Comparison of ENCODE assay signal across 8 mouse cellular contexts in the genomic region with DNA sequence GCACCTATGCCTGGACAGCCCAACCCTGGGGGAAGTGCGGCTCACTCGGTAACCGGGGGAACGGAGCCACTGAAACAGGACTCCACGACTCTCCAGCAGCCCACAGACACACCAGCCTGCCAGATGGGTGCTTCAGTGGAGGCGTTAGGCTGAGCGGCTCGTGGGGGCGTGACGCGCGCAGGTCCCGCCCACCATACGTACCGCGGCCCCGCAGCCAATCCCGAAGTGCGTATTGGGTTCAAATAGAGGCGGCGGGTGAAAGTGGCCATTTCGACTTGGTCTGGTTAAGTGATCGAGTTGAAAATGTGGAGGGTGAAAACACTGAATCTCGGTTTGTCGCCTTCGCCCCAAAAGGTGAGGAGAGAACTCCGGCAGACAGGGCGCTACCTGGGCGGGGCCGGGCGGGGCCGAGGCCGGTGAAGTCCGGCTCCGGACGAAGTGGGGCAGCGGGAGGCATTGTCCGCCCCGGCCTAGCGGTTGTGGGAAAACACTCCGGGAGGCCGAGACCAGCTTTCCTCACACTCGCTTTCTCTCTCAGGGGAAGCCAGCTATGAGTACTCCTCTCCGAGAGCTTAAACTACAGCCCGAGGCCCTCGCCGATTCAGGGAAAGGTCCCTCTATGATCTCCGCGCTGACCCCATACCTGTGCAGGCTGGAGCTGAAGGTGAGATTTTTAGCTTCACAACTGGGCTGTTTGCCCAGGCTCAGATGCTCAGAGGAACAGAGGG. TPM values are rescaled to one million over a fixed set of nuclear protein-coding genes. Genes with fewer than 3 reads are reported as not detected.
DNase-seq lines count a peak whose midpoint lies in the region; ATAC-seq and TF ChIP-seq lines count a peak whose summit lies in the region.

A gene (plus strand): TSS at position 173 of the 728 bp plus-strand sequence.

- H3K4me1 ChIP-seq in bone marrow, adult 2 months (ENCODE audit: control insufficient read depth, insufficient read depth, low read length): no peaks in the 10 kb centered on the region; the same call in 1 of the 2 replicates
- peaks cover 15% of the 10 kb centered on the region for H3K4me1 ChIP-seq in embryonic facial prominence, embryonic 15.5 days
- peaks cover 6% of the 10 kb centered on the region; the same call in 1 of the 2 replicates for H3K4me1 ChIP-seq in limb, embryonic 14.5 days (ENCODE audit: control insufficient read depth, insufficient read depth, low read length)
- no peaks in the 10 kb centered on the region for H3K4me1 ChIP-seq in midbrain, postnatal 0 days (ENCODE audit: insufficient read depth, low read length)

- no peaks in the 10 kb centered on the region for H3K9me3 ChIP-seq in embryonic facial prominence, embryonic 15.5 days (replicated peaks)
- no peaks in the 10 kb centered on the region for H3K9me3 ChIP-seq in limb, embryonic 14.5 days (ENCODE audit: control insufficient read depth, low read length)
- no peaks in the 10 kb centered on the region for H3K9me3 ChIP-seq in midbrain, postnatal 0 days (ENCODE audit: low read length)

- peak within 1 kb of the TSS; percentile 53 for H3K9ac ChIP-seq in embryonic facial prominence, embryonic 15.5 days
- H3K9ac ChIP-seq in limb, embryonic 14.5 days (ENCODE audit: low read depth, low read length, severe bottlenecking): peak within 1 kb of the TSS; percentile 59
- H3K9ac ChIP-seq in midbrain, postnatal 0 days (replicated peaks; ENCODE audit: low read length, poor library complexity, severe bottlenecking): peak within 1 kb of the TSS; percentile 50

- peak within 1 kb of the TSS; percentile 52 for H3K27ac ChIP-seq in bone marrow, adult 2 months (ENCODE audit: control insufficient read depth, insufficient read depth, low read depth, low read length, poor library complexity)
- peak within 1 kb of the TSS; percentile 58; the same call in 1 of the 2 replicates for H3K27ac ChIP-seq in embryonic facial prominence, embryonic 15.5 days (replicated peaks)
- peak within 1 kb of the TSS; percentile 59; the same call in 1 of the 2 replicates for H3K27ac ChIP-seq in limb, embryonic 14.5 days (replicated peaks; ENCODE audit: low read depth, low read length)
- H3K27ac ChIP-seq in midbrain, postnatal 0 days (ENCODE audit: low read depth, low read length): no peak within 1 kb of the TSS

- H3K4me2 ChIP-seq in embryonic facial prominence, embryonic 15.5 days (replicated peaks): peak within 1 kb of the TSS; percentile 80
- peak within 1 kb of the TSS; percentile 85 for H3K4me2 ChIP-seq in limb, embryonic 14.5 days (replicated peaks; ENCODE audit: low read depth, low read length, severe bottlenecking)
- H3K4me2 ChIP-seq in midbrain, postnatal 0 days (ENCODE audit: low read depth, low read length, poor library complexity, severe bottlenecking): peak within 1 kb of the TSS; percentile 100

- DNase-seq in 416B (ENCODE audit: low read depth): peak; percentile 95
- DNase-seq in heart, adult 8-10 months (ENCODE audit: low spot score): peak; percentile 88
- peak; percentile 91 for DNase-seq in kidney, adult 9 months
- DNase-seq in limb, embryonic 14.5 days (ENCODE audit: low spot score): peak; percentile 93
- peak; percentile 93 for DNase-seq in midbrain, postnatal 0 days (ENCODE audit: low spot score)
- peak; percentile 83 to 86 for DNase-seq in spleen, postnatal 14 days (ENCODE audit: low spot score in 2 of 2)

- peak within 1 kb of the TSS; percentile 94 for H3K4me3 ChIP-seq in bone marrow, adult 2 months (replicated peaks; ENCODE audit: control insufficient read depth, low read depth, low read length)
- peak within 1 kb of the TSS; percentile 60 for H3K4me3 ChIP-seq in embryonic facial prominence, embryonic 15.5 days (replicated peaks)
- H3K4me3 ChIP-seq in limb, embryonic 14.5 days (replicated peaks; ENCODE audit: low read length): peak within 1 kb of the TSS; percentile 68
- peak within 1 kb of the TSS; percentile 57 for H3K4me3 ChIP-seq in midbrain, postnatal 0 days (ENCODE audit: low read depth, low read length)

- H3K36me3 ChIP-seq in embryonic facial prominence, embryonic 15.5 days: peaks cover 19% of the 10 kb centered on the region
- H3K36me3 ChIP-seq in limb, embryonic 14.5 days (ENCODE audit: control insufficient read depth, insufficient read depth, low read length): peaks cover 24% of the 10 kb centered on the region
- no peaks in the 10 kb centered on the region for H3K36me3 ChIP-seq in midbrain, postnatal 0 days (ENCODE audit: insufficient read depth, low read length)

- ATAC-seq in embryonic facial prominence, embryonic 15.5 days (ENCODE audit: insufficient number of reproducible peaks, low FRiP score, low TSS enrichment, low read depth): peak; percentile 99
- peak; percentile 100 for ATAC-seq in limb, embryonic 14.5 days (ENCODE audit: low FRiP score, low read depth)
- ATAC-seq in midbrain, postnatal 0 days (ENCODE audit: low FRiP score): peak; percentile 90

- WGBS in bone marrow, adult 2 months: under 1% methylated on average over 49 of the region's 49 CpGs
- WGBS in embryonic facial prominence, embryonic 15.5 days: under 1% methylated on average over 49 of the region's 49 CpGs
- WGBS in limb, embryonic 14.5 days: under 1% methylated on average over 40 of the region's 49 CpGs
- under 1% methylated on average over 47 of the region's 49 CpGs for WGBS in midbrain, postnatal 0 days

- H3K27me3 ChIP-seq in embryonic facial prominence, embryonic 15.5 days: no peaks in the 10 kb centered on the region
- no peaks in the 10 kb centered on the region for H3K27me3 ChIP-seq in limb, embryonic 14.5 days (ENCODE audit: control insufficient read depth, insufficient read depth, low read length)
- no peaks in the 10 kb centered on the region for H3K27me3 ChIP-seq in midbrain, postnatal 0 days (ENCODE audit: insufficient read depth, low read length)

- peak; percentile 71; the same call in 1 of the 2 replicates for TF ChIP-seq POLR2A in bone marrow, adult 2 months (IDR thresholded peaks at IDR 0.05; ENCODE audit: borderline replicate concordance, control insufficient read depth, low read depth, low read length)
- no peak for TF ChIP-seq POLR2A in limb, embryonic 14.5 days (IDR thresholded peaks at IDR 0.05; ENCODE audit: borderline replicate concordance, extremely low read depth, insufficient read depth, insufficient read length)

- no peak for TF ChIP-seq CTCF in bone marrow, adult 2 months (IDR thresholded peaks at IDR 0.05; ENCODE audit: control insufficient read depth, insufficient read depth, low read length)
- no peak for TF ChIP-seq CTCF in midbrain, postnatal 0 days (IDR thresholded peaks at IDR 0.05)

RNA-seq across cellular contexts. Expression of the gene that starts here (rescaled TPM):
- polyA plus RNA-seq in bone marrow, adult 2 months (2011; ENCODE audit: insufficient read depth, insufficient read length, low replicate concordance, missing spikeins): 70.4 and 91.6 TPM in 2 replicates
- 29.2 and 30.3 TPM in 2 replicates for polyA plus RNA-seq in embryonic facial prominence, embryonic 15.5 days (2015; fragmentation: Nextera tagmentation; extraction: Ambion mirVana)
- under 1 TPM; 0.31 to 0.57 (median 0.46) TPM for total RNA-seq in heart, adult 8-10 months (2022)
- polyA plus RNA-seq in limb, embryonic 14.5 days (2012; rRNA removed): 56.6 and 57.3 TPM in 2 replicates
- 28.7 and 31.2 TPM in 2 replicates for polyA plus RNA-seq in limb, embryonic 14.5 days (2014; fragmentation: Nextera tagmentation; extraction: Ambion mirVana)
- 3.1 and 3.6 TPM in 2 replicates for total RNA-seq in midbrain, postnatal 0 days (2014; rRNA removed)
- polyA plus RNA-seq in midbrain, postnatal 0 days (2015; fragmentation: Nextera tagmentation; extraction: Ambion mirVana): 2.2 and 2.4 TPM in 2 replicates

Comparison
In these comparisons a context has a peak if more than half of its experiments do, and no peak if none do; other contexts are left out.
1. Peak in DNase-seq in heart, adult 8-10 months; RNA of the gene not detected or under 1 TPM.